Mouse (Mus musculus): ENCODE measurements at regions not wholly inside any gene's neighbourhood (a gene's known extent, or its start where the extent isn't known, plus 50 kb on each side); places are given as distances from the start of the nearest gene placed in this dataset.

DNA sequence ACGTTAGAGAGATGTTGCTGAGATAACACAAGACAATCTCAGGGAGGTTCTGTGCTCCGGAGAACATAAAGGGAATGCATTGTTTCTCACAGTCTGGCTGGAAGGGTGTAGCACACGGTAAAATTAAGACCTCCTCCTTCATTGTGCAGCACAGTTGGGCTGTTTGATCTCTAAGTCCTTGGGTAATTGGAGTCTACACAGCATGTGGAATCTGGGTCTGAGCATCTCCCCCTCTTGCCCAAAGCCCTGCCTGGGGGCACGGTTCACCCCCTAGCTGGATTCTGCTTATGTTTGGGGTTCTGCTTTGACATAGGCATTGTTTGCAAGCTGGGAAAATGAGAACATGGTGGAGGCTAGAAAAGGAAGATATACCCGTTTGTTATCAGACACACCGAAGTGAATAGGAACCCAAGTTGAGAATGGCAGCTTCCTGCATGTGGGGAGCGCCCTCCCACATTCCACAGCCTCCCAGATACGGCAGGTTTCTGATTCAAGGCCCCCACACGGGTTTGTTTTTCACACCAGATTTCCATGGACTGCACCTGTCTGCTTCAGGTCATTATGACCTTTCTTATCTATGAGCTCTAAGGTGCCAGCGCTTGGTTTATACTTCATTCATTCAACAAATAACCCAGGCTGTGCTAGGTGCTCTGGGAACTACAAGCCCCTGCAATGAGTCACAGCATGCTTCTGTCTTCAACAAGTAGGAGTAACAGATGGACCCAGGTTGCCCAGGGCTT is 79.9 kb downstream of the Fam204a start:
- TF ChIP-seq CTCF (IDR thresholded peaks at IDR 0.05; ENCODE audit: borderline replicate concordance, insufficient read depth, low read depth, low read length) (no peak), POLR2A (IDR thresholded peaks at IDR 0.05; ENCODE audit: borderline replicate concordance, insufficient read depth, low read length) (no peak)

Measured in cerebellum, adult 2 months (tissue).